Mouse (Mus musculus): ENCODE results near the gene Zfp318.

Zfp318 gene

GRCm38 (mm10) chr17:46452683-46453082, 69.2 kb downstream of the Zfp318 start:
- peak; percentile 82 for DNase-seq

DNA sequence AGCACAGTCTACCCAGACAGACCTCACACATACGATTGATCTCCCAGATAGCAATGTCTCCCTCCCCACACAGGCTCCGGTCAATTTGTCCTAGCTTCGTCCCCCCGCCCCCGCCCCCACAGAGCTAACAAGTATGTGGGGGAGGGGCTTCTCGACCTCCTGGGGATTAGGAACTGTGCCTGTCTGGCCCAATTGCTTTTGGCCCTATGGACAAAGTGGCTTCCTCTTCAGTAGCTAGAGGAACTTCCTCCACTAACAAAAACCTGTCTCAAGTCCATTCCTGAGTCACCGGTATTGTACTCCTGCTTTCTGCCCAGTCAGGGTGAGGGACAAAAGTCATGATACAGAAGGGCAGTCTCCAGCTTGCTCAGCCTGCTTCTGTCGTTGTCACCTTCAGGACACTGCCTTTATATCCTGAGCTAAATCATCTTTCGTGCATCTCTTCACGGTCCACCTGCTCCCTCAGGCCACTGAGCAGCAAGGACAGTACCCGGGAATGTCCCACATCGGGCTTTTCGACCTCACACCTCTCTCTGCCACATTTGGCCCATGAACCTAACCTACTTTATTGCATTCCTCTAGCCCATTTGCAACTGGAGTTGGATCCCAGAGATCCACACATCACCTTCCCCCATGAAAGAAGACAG, 69.9 kb downstream of the Zfp318 start:
- DNase-seq: peak; percentile 31

- DNase-seq: no peak
These were observed 70.5 kb downstream of the Zfp318 start for GRCm38 (mm10) chr17:46453970-46454411.

DNA sequence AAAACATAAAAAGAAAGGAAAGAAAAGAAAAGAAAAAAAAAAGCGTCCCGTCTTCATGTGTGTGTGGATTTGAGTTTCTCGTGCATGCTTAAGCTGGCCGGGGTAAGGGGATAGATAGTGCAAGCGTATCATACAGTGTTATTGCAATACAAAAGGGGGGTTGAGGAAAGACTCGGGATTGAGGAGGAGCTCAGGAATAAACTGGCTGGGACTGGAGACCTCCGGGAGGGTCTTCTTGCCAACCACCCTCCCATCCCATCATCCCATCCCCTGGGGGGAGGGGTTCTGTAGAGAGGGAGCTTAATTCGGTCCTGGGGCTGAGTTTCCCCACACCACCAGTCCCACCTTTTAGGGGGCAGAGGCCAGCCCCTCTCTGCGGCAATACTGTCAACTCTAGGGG, 71.0 kb downstream of the Zfp318 start:
- no peak for DNase-seq

DNA sequence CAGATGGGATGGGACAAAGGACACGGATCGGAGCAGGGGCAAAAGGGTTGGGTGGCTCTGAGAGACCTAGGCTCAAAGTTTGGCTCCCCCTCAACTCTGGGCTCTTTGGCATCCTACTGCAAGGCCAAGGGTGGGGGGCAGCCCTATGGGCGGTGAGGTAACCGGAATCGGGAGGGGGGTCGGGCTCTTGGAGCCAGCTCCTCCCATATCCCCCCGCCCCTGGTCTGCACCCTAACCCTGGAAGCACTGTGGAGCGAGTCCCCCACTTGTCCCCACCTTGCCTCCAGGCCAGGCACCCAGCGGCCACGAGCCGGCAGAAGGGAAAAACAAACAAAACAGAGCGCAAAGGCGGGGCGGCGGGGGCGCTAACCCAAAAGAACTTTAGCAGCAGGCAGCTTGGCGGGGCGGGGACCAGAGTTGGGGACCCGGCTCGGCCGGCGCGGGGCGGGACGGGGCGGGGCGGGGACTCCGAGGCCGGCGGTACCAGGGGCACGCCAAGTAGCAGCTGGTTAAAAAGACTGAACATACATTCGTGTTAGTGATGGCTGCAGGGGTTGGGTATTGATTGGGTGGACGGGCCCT, 71.7 kb downstream of the Zfp318 start:
- peak; percentile 51 for DNase-seq

- DNase-seq: peak; percentile 75
These were observed 74.3 kb downstream of the Zfp318 start for GRCm38 (mm10) chr17:46457791-46458190.

DNA sequence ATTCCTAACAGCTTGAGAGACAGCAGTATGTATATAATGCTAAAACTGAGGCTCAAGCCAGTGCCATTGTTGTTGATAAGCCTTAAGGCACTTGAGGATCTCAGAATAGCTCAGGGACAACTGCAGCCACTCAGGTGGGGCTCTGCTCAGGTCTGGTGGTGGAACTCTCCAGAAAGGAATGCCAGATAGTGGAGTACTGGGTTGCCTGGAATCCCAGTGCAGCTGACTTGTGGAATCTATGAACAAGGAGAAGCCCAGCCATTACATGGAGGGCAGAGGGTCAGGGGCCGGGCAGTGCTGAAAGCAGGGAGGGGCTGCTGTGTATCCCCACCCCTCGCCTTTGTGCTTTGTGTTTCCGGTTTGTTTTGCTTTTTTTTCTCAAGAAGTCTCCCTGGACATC, 74.9 kb downstream of the Zfp318 start:
- DNase-seq: no peak

GRCm38 (mm10) chr17:46460673-46461072, 77.1 kb downstream of the Zfp318 start:
- no peak for DNase-seq

DNA sequence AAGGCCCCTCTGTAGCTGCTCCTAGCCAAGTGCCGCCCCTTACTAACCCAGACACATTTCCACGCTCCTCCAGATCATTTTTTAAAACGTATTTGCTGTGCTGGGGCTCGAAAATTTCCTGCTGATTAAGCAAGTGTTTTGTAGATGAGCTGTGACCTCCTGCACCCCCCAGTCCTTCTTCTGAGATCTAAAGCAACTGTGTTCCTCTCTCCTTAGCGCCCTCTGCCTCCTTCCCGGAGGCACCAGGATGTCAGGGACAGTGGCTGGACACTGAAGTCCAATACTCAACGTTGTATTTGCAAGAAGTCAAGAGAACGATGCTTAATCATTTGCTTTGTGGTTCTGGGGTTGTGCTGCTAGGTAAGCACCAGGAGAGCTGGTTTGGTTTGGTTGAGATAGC, 77.8 kb downstream of the Zfp318 start:
- peak; percentile 45 for DNase-seq

DNA sequence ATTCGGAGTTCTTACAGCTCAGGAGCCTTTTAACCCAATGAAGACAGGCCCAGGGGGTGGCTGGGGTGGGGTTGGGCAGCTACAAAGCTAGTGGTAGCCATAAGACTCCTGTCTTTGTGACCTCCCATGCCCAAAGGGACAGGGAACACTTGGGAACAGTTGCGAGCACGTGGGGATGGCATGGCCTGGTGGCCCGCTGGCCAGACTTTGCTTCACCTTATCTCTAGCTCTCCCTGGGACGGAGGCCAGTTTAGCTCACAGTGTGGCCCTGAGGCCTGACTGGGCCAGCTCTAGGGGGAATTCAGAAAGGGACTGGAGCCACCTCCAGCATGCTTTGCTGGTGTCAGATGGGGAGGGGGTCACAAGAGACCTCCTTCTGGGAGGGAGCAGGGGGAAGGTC, 78.7 kb downstream of the Zfp318 start:
- DNase-seq: no peak

- no peak for DNase-seq
These were observed 84.3 kb downstream of the Zfp318 start for GRCm38 (mm10) chr17:46467830-46468229.
